Mouse (Mus musculus) MEL (cell line): ENCODE data around the gene Eif4b. TPM values are rescaled to one million over a fixed set of nuclear protein-coding genes. Genes with fewer than 3 reads are reported as not detected.

Source experiments
- DNase-seq: peaks from one replicate; pipeline ENCODE4 v3.0.0; 2011; ENCODE audit warnings: low read depth, low spot score
- H3K27ac ChIP-seq: 2 replicates; pipeline ENCODE4 v1.5.1; 2012; ENCODE audit warnings: low read depth, mild to moderate bottlenecking, control low read depth, low read length, moderate library complexity; ENCODE audit not compliant: control insufficient read depth
- H3K27me3 ChIP-seq, 2 experiments: fragments of 150-350 bp in 1 of 2; sonication (generic) in 1 of 2; 2 replicates each; pipeline ENCODE4 v1.6.1; 2012; ENCODE audit warnings: low read length in 2 of 2, mild to moderate bottlenecking in 2 of 2, improper control_type of control experiment in 1 of 2, moderate library complexity in 1 of 2; ENCODE audit not compliant: insufficient read depth in 2 of 2, control insufficient read depth in 1 of 2
- H3K36me3 ChIP-seq, 2 experiments: 2 replicates each; pipeline ENCODE4 v1.6.1; 2012 to 2014; ENCODE audit warnings: low read length in 2 of 2, improper control_type of control experiment in 1 of 2, inconsistent platforms in 1 of 2, mild to moderate bottlenecking in 1 of 2; ENCODE audit not compliant: insufficient read depth in 2 of 2, control insufficient read depth in 1 of 2
- H3K4me1 ChIP-seq, 2 experiments: fragments of 150-350 bp in 1 of 2; sonication (generic) in 1 of 2; 2 replicates each; pipeline ENCODE4 v1.6.1; 2012; ENCODE audit warnings: low read length in 2 of 2, improper control_type of control experiment in 1 of 2, mild to moderate bottlenecking in 1 of 2; ENCODE audit not compliant: insufficient read depth in 2 of 2, control insufficient read depth in 1 of 2
- H3K4me3 ChIP-seq, 2 experiments: fragments of 150-350 bp in 1 of 2; sonication (generic) in 1 of 2; 2 replicates each; pipeline ENCODE4 v1.5.1; 2012; ENCODE audit warnings: low read depth in 2 of 2, low read length in 2 of 2, mild to moderate bottlenecking in 2 of 2, moderate library complexity in 2 of 2, control low read depth in 1 of 2, improper control_type of control experiment in 1 of 2; ENCODE audit not compliant: control insufficient read depth in 1 of 2, insufficient read depth in 1 of 2
- H3K79me2 ChIP-seq: 2 replicates; pipeline ENCODE4 v1.6.1; 2012; ENCODE audit warnings: mild to moderate bottlenecking, low read length, moderate library complexity; ENCODE audit not compliant: control insufficient read depth, poor library complexity, insufficient read depth
- H3K9ac ChIP-seq: 2 replicates; pipeline ENCODE4 v1.6.1; 2012; ENCODE audit warnings: low read depth, mild to moderate bottlenecking, control low read depth, low read length, moderate library complexity; ENCODE audit not compliant: control insufficient read depth, poor library complexity, severe bottlenecking
- H3K9me3 ChIP-seq: fragments of 150-350 bp; sonication (generic); replicated peaks from 2 replicates; pipeline ENCODE4 v1.6.1; 2012; ENCODE audit warnings: mild to moderate bottlenecking, low read length, improper control_type of control experiment, moderate library complexity; ENCODE audit not compliant: insufficient read depth
- BHLHE40 ChIP-seq: IDR thresholded peaks from 2 replicates; pipeline ENCODE4 v1.6.1; 2012; ENCODE audit warnings: low read depth, mild to moderate bottlenecking, inconsistent platforms, low read length, improper control_type of control experiment, borderline replicate concordance
- ELF1 ChIP-seq: IDR thresholded peaks from 2 replicates; pipeline ENCODE4 v1.6.1; 2014; ENCODE audit warnings: low read depth, mild to moderate bottlenecking, inconsistent platforms, low read length, improper control_type of control experiment, moderate library complexity
- ETS1 ChIP-seq: IDR thresholded peaks from 2 replicates; pipeline ENCODE4 v1.6.1; 2012; ENCODE audit warnings: low read depth, mild to moderate bottlenecking, inconsistent platforms, low read length, improper control_type of control experiment, moderate library complexity
- GATA1 ChIP-seq: IDR thresholded peaks from 2 replicates; pipeline ENCODE4 v1.6.1; 2011; ENCODE audit warnings: low read depth, low read length, improper control_type of control experiment
- HCFC1 ChIP-seq: IDR thresholded peaks from 2 replicates; pipeline ENCODE4 v1.6.1; 2012; ENCODE audit warnings: low read depth, mild to moderate bottlenecking, inconsistent platforms, low read length, improper control_type of control experiment, moderate library complexity
- KAT2A ChIP-seq: conservative IDR thresholded peaks from 2 replicates; pipeline ENCODE4 v1.6.1; 2012; ENCODE audit warnings: low read depth, low read length, improper control_type of control experiment, inconsistent platforms
- MAX ChIP-seq: IDR thresholded peaks from 2 replicates; pipeline ENCODE4 v1.6.1; 2011; ENCODE audit warnings: low read length, improper control_type of control experiment
- MEF2A ChIP-seq: IDR thresholded peaks from 2 replicates; pipeline ENCODE4 v1.6.1; 2014; ENCODE audit warnings: low read depth, mild to moderate bottlenecking, inconsistent platforms, low read length, improper control_type of control experiment; ENCODE audit not compliant: poor library complexity, insufficient replicate concordance, severe bottlenecking; ENCODE audit errors: extremely low read depth
- MYB ChIP-seq: IDR thresholded peaks from 2 replicates; pipeline ENCODE4 v1.6.1; 2011; ENCODE audit warnings: mild to moderate bottlenecking, low read depth, low read length, improper control_type of control experiment
- MYC ChIP-seq: IDR thresholded peaks from 2 replicates; pipeline ENCODE4 v1.6.1; 2011; ENCODE audit warnings: low read depth, mild to moderate bottlenecking, low read length, improper control_type of control experiment, moderate library complexity
- NRF1 ChIP-seq: IDR thresholded peaks from 2 replicates; pipeline ENCODE4 v1.6.1; 2014; ENCODE audit warnings: low read depth, mild to moderate bottlenecking, inconsistent platforms, low read length, improper control_type of control experiment, moderate library complexity; ENCODE audit not compliant: poor library complexity, insufficient read depth, severe bottlenecking
- RAD21 ChIP-seq: IDR thresholded peaks from 2 replicates; pipeline ENCODE4 v1.6.1; 2011; ENCODE audit warnings: mild to moderate bottlenecking, low read depth, low read length, improper control_type of control experiment
- SIN3A ChIP-seq: IDR thresholded peaks from 2 replicates; pipeline ENCODE4 v1.6.1; 2012; ENCODE audit warnings: low read length, improper control_type of control experiment, inconsistent platforms
- SMC3 ChIP-seq: IDR thresholded peaks from 2 replicates; pipeline ENCODE4 v1.6.1; 2011; ENCODE audit warnings: low read depth, low read length, improper control_type of control experiment
- TAL1 ChIP-seq: IDR thresholded peaks from 2 replicates; pipeline ENCODE4 v1.6.1; 2012; ENCODE audit warnings: mild to moderate bottlenecking, inconsistent platforms, low read length, moderate library complexity, mixed read lengths
- TCF12 ChIP-seq: IDR thresholded peaks from 2 replicates; pipeline ENCODE4 v1.6.1; 2014; ENCODE audit warnings: low read depth, mild to moderate bottlenecking, inconsistent platforms, low read length, improper control_type of control experiment, moderate library complexity
- USF2 ChIP-seq, 2 experiments: IDR thresholded peaks; 2 replicates each; pipeline ENCODE4 v1.6.1; 2011 to 2012; ENCODE audit warnings: improper control_type of control experiment in 2 of 2, low read length in 2 of 2, borderline replicate concordance in 1 of 2, inconsistent platforms in 1 of 2, low read depth in 1 of 2, mild to moderate bottlenecking in 1 of 2; ENCODE audit not compliant: insufficient read depth in 1 of 2
- ZNF384 ChIP-seq: IDR thresholded peaks from 2 replicates; pipeline ENCODE4 v1.6.1; 2012; ENCODE audit warnings: low read depth, mild to moderate bottlenecking, inconsistent platforms, low read length, improper control_type of control experiment
- polyA plus RNA-seq, 2 experiments: library from polyadenylated mRNA; stranded (reverse) in 1 of 2; unstranded in 1 of 2; fragments of >175 nt in 1 of 2; fragments of >200 nt in 1 of 2; gene quantifications; 2 replicates each; pipeline versions ENCODE4 v1.2.1 to v1.2.4; 2012; ENCODE audit warnings: low replicate concordance in 2 of 2, low read depth in 1 of 2; ENCODE audit not compliant: insufficient read length in 2 of 2, insufficient read depth in 1 of 2, missing spikeins in 1 of 2
- total RNA-seq: library from RNA; depleted of rRNA; stranded (reverse); fragments of 300-350 nt; gene quantifications from 2 replicates; pipeline ENCODE4 v1.2.3, GENCODE M21; 2012

The Eif4b gene
- total and polyA plus RNA-seq, 3 experiments: 464 to 790 (median 561) TPM

DNA sequence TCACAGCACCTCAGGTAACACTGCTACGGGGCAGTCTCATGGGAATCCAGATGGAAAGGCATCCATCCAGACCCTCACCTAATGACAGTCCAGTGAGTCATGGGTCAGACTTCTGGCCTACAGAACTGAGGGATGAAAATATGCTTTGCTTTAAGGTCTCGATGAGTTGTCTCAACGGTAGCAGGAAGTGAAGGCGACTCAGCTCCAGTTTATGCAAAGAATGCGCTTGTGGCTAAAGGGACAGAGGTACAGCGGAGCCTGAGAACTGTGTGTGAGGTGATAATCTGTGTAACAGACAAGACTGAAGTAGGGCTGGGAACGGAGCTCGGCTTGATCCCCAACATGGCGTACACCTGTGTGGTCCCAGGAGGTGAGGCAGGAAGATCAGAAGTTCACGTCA, 27.9 kb upstream of the Eif4b start:
- H3K4me1 ChIP-seq: no peaks in the 10 kb centered on the region
- no peak overlapping the region for H3K4me3 ChIP-seq
- no peaks in the 10 kb centered on the region for H3K36me3 ChIP-seq
- H3K27ac ChIP-seq: no peak overlapping the region
- TF ChIP-seq MAX (no peak), TCF12 (no peak), ELF1 (no peak), HCFC1 (no peak), USF2 (IDR thresholded peaks at IDR 0.05; ENCODE audit: borderline replicate concordance in 1 of 2, insufficient read depth in 1 of 2, low read depth in 1 of 2, low read length in 2 of 2) (no peak), ZNF384 (no peak), SIN3A (no peak), MYB (no peak), KAT2A (no peak), MEF2A (no peak), BHLHE40 (no peak), GATA1 (no peak)
- no peaks in the 10 kb centered on the region for H3K79me2 ChIP-seq
- peaks cover 16 to 21% of the 10 kb centered on the region in 2 experiments for H3K27me3 ChIP-seq
- no peak overlapping the region for H3K9ac ChIP-seq
- no peaks in the 10 kb centered on the region for H3K9me3 ChIP-seq
- no peak for DNase-seq

DNA sequence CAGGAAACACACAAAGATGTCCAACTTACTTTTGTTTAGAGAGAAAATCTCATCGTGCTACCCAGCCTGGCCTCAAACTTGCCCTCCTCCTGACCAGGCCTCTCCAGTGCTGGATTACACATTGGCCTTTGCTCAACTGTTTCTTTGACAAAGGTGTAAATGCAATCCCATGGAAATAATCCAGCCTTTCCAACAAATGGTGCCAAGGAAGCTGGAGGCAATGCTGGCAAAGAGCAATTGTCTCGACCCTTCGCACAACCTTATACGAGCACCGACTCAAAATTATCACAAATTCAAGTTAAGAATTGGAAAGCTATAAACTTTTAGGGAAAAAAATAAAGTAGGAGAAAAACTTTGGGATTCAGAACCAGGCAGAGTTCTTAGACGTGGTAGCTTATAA, 25.6 kb upstream of the Eif4b start:
- Histone ChIP-seq H3K4me3 (no peak overlapping the region), H3K9me3 (no peaks in the 10 kb centered on the region), H3K9ac (no peak overlapping the region), H3K27me3 (peaks cover 12 to 21% of the 10 kb centered on the region in 2 experiments), H3K4me1 (no peaks in the 10 kb centered on the region), H3K36me3 (no peaks in the 10 kb centered on the region), H3K27ac (no peak overlapping the region), H3K79me2 (no peaks in the 10 kb centered on the region)
- TF ChIP-seq MEF2A (no peak), ETS1 (no peak), ELF1 (no peak), USF2 (IDR thresholded peaks at IDR 0.05; ENCODE audit: borderline replicate concordance in 1 of 2, insufficient read depth in 1 of 2, low read depth in 1 of 2, low read length in 2 of 2) (no peak), BHLHE40 (no peak), RAD21 (no peak), NRF1 (no peak), TAL1 (no peak), SMC3 (no peak), MYC (no peak), TCF12 (no peak)
- no peak for DNase-seq
